Mouse (Mus musculus): ENCODE data around the gene BC107364. TPM values are rescaled to one million over a fixed set of nuclear protein-coding genes. Genes with fewer than 3 reads are reported as not detected.
"Not testable (repeated sequence)": the region's sequence is repeated elsewhere in the genome, so short reads cannot be mapped to it uniquely, and the experiment has no call there.

BC107364 gene
- polyA plus RNA-seq, 1 experiment from 2014 or later = 0.25 TPM

- not testable (repeated sequence) for H3K27me3 ChIP-seq (ENCODE audit: insufficient read depth, low read length); H3K9ac ChIP-seq (replicated peaks; ENCODE audit: low read length); ATAC-seq (ENCODE audit: low FRiP score, low TSS enrichment); H3K4me2 ChIP-seq (replicated peaks; ENCODE audit: low read depth, low read length); H3K4me1 ChIP-seq (ENCODE audit: insufficient read depth, low read length); H3K4me3 ChIP-seq (ENCODE audit: low read length); H3K36me3 ChIP-seq (ENCODE audit: insufficient read depth, low read length); H3K27ac ChIP-seq (ENCODE audit: low read length); H3K9me3 ChIP-seq (ENCODE audit: low read length)
- WGBS = no CpG with 5 or more reads among the region's 48 CpGs
These were observed 6.9 kb upstream of the BC107364 start for GRCm38 (mm10) chr3:96458886-96459439.

DNA sequence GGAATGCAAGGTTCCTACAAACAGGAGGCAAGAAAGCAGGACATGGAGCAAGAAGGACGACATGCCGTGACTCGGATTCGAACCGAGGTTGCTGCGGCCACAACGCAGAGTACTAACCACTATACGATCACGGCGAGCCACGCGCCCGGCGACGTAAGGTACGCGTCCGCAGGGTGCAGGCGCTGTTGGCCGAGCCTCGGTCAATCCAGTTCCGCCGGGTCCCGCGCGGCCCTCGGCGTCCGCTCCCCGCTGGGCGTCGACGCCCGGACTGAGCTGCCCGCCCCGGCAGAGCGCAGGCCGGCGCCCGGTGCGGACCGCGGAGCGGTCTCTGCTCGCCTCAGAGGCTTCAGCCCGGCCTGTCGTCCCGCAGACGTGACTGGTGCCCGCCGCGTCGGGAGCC is 5.9 kb upstream of the BC107364 start:
- WGBS = no CpG with 5 or more reads among the region's 53 CpGs
- H3K4me2 ChIP-seq (replicated peaks; ENCODE audit: low read depth, low read length); H3K9me3 ChIP-seq (ENCODE audit: low read length); H3K27me3 ChIP-seq (ENCODE audit: insufficient read depth, low read length); H3K36me3 ChIP-seq (ENCODE audit: insufficient read depth, low read length); H3K4me1 ChIP-seq (ENCODE audit: insufficient read depth, low read length); H3K9ac ChIP-seq (replicated peaks; ENCODE audit: low read length); H3K27ac ChIP-seq (ENCODE audit: low read length); H3K4me3 ChIP-seq (ENCODE audit: low read length): not testable (repeated sequence)
- ATAC-seq (ENCODE audit: low FRiP score, low TSS enrichment) = peak; percentile 13; the same call in 1 of the 2 replicates

GRCm38 (mm10) chr3:96451181-96451737 is 847 bp downstream of the BC107364 start:
- H3K4me2 ChIP-seq (replicated peaks; ENCODE audit: low read depth, low read length); H3K4me3 ChIP-seq (ENCODE audit: low read length); H3K27ac ChIP-seq (ENCODE audit: low read length); H3K9me3 ChIP-seq (ENCODE audit: low read length); H3K9ac ChIP-seq (replicated peaks; ENCODE audit: low read length); H3K4me1 ChIP-seq (ENCODE audit: insufficient read depth, low read length); ATAC-seq (ENCODE audit: low FRiP score, low TSS enrichment); H3K36me3 ChIP-seq (ENCODE audit: insufficient read depth, low read length): not testable (repeated sequence)
- WGBS = no CpG with 5 or more reads among the region's 50 CpGs
- peaks cover 11% of the 10 kb centered on the region; the same call in 1 of the 2 replicates for H3K27me3 ChIP-seq (ENCODE audit: insufficient read depth, low read length)

- peaks cover 17% of the 10 kb centered on the region; the same call in 1 of the 2 replicates for H3K27me3 ChIP-seq (ENCODE audit: insufficient read depth, low read length)
- not testable (repeated sequence) for H3K27ac ChIP-seq (ENCODE audit: low read length); H3K9me3 ChIP-seq (ENCODE audit: low read length); H3K4me3 ChIP-seq (ENCODE audit: low read length); ATAC-seq (ENCODE audit: low FRiP score, low TSS enrichment); H3K9ac ChIP-seq (replicated peaks; ENCODE audit: low read length); H3K4me1 ChIP-seq (ENCODE audit: insufficient read depth, low read length); H3K4me2 ChIP-seq (replicated peaks; ENCODE audit: low read depth, low read length); H3K36me3 ChIP-seq (ENCODE audit: insufficient read depth, low read length)
- no CpG with 5 or more reads among the region's 10 CpGs for WGBS
These were observed 1.6 kb downstream of the BC107364 start for GRCm38 (mm10) chr3:96450586-96450896.

- H3K4me2 ChIP-seq (replicated peaks; ENCODE audit: low read depth, low read length); H3K4me1 ChIP-seq (ENCODE audit: insufficient read depth, low read length); H3K9ac ChIP-seq (replicated peaks; ENCODE audit: low read length); H3K9me3 ChIP-seq (ENCODE audit: low read length); H3K27ac ChIP-seq (ENCODE audit: low read length); H3K36me3 ChIP-seq (ENCODE audit: insufficient read depth, low read length); H3K4me3 ChIP-seq (ENCODE audit: low read length): not testable (repeated sequence)
- WGBS = no CpG with 5 or more reads among the region's 68 CpGs
- H3K27me3 ChIP-seq (ENCODE audit: insufficient read depth, low read length) = peaks cover 19% of the 10 kb centered on the region
- ATAC-seq (ENCODE audit: low FRiP score, low TSS enrichment) = peak; percentile 93
These were observed 2.1 kb downstream of the BC107364 start for GRCm38 (mm10) chr3:96449762-96450585.

DNA sequence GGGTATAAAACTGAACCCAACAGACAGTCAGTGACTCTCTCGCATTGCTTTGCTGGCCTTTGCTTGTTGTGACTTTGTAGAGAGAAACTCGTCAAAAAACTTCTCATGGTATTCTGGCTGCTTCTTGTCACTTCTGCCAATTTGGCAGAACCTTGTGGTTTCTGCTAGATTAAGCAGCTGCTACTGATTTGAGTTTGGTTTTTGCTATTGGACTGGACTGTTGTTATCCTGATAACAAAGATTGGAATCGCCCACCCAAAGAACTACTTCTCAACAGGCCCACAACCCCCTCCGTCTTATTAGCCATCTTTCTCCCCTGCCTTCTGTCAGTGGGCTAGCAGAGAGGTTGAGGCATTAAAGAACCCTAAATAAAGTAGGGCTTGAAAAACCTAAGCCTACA is 6.7 kb downstream of the BC107364 start:
- H3K36me3 ChIP-seq (ENCODE audit: insufficient read depth, low read length) = no peaks in the 10 kb centered on the region
- no peak overlapping the region for H3K9ac ChIP-seq (replicated peaks; ENCODE audit: low read length)
- 82% methylated on average over 4 of the region's 4 CpGs for WGBS
- no peaks in the 10 kb centered on the region for H3K9me3 ChIP-seq (ENCODE audit: low read length)
- no peak overlapping the region for H3K4me3 ChIP-seq (ENCODE audit: low read length)
- no peak overlapping the region for H3K4me2 ChIP-seq (replicated peaks; ENCODE audit: low read depth, low read length)
- no peaks in the 10 kb centered on the region for H3K4me1 ChIP-seq (ENCODE audit: insufficient read depth, low read length)
- ATAC-seq (ENCODE audit: low FRiP score, low TSS enrichment) = no peak
- peaks cover 57% of the 10 kb centered on the region for H3K27me3 ChIP-seq (ENCODE audit: insufficient read depth, low read length)
- no peak overlapping the region for H3K27ac ChIP-seq (ENCODE audit: low read length)

GRCm38 (mm10) chr3:96440578-96440977 is 11.5 kb downstream of the BC107364 start:
- no peak for ATAC-seq (ENCODE audit: low FRiP score, low TSS enrichment)
- 0% methylated on average over 13 of the region's 13 CpGs for WGBS
- no peaks in the 10 kb centered on the region for H3K4me1 ChIP-seq (ENCODE audit: insufficient read depth, low read length)
- no peak overlapping the region for H3K27ac ChIP-seq (ENCODE audit: low read length)
- H3K4me2 ChIP-seq (replicated peaks; ENCODE audit: low read depth, low read length) = peak overlapping the region; percentile 51
- no peaks in the 10 kb centered on the region for H3K9me3 ChIP-seq (ENCODE audit: low read length)
- H3K36me3 ChIP-seq (ENCODE audit: insufficient read depth, low read length) = no peaks in the 10 kb centered on the region
- H3K27me3 ChIP-seq (ENCODE audit: insufficient read depth, low read length) = peaks cover 91% of the 10 kb centered on the region
- 0 out of 2 replicates have a peak overlapping the region, but pooled peaks have one; percentile 29 for H3K9ac ChIP-seq (replicated peaks; ENCODE audit: low read length)
- H3K4me3 ChIP-seq (ENCODE audit: low read length) = peak overlapping the region; percentile 28

DNA sequence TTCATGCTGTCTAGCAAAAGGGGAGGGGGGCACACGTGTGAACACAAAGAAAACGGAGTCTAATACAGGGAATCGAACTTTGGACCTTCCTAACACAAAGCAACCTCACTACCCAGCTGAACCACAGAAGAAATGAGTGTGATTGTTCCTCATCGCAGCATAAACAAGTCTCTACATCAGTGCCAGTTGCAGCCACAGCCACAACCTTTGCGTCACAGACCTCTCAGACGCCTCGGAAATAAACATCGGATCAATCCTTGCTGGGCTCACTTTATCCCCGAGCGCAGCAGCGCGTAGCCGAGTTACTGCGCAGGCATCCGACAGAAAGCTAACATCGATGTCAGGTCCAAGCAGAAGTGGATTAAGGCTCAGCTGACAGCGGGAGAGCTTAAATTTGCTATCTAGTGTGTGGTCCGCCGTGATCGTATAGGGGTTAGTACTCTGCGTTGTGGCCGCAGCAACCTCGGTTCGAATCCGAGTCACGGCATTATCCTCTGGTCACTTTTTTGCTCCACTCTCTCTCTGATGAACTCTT is 16.5 kb downstream of the BC107364 start:
- Histone ChIP-seq H3K9ac (replicated peaks; ENCODE audit: low read length) (no peak overlapping the region), H3K4me1 (ENCODE audit: insufficient read depth, low read length) (no peaks in the 10 kb centered on the region), H3K36me3 (ENCODE audit: insufficient read depth, low read length) (no peaks in the 10 kb centered on the region), H3K9me3 (ENCODE audit: low read length) (no peaks in the 10 kb centered on the region), H3K4me2 (replicated peaks; ENCODE audit: low read depth, low read length) (peak overlapping the region; percentile 40), H3K27ac (ENCODE audit: low read length) (no peak overlapping the region), H3K27me3 (ENCODE audit: insufficient read depth, low read length) (peaks cover 74% of the 10 kb centered on the region), H3K4me3 (ENCODE audit: low read length) (peak overlapping the region; percentile 36)
- 0 out of 2 replicates have a peak, but pooled peaks have one; percentile 19 for ATAC-seq (ENCODE audit: low FRiP score, low TSS enrichment)
- WGBS = under 1% methylated on average over 26 of the region's 26 CpGs

GRCm38 (mm10) chr3:96432207-96432606 is 19.9 kb downstream of the BC107364 start:
- peaks cover 55% of the 10 kb centered on the region for H3K27me3 ChIP-seq (ENCODE audit: insufficient read depth, low read length)
- WGBS = 34% methylated on average over 3 of the region's 3 CpGs
- H3K4me3 ChIP-seq (ENCODE audit: low read length) = no peak overlapping the region
- H3K27ac ChIP-seq (ENCODE audit: low read length) = no peak overlapping the region
- no peak overlapping the region for H3K4me2 ChIP-seq (replicated peaks; ENCODE audit: low read depth, low read length)
- no peak for ATAC-seq (ENCODE audit: low FRiP score, low TSS enrichment)
- H3K4me1 ChIP-seq (ENCODE audit: insufficient read depth, low read length) = peaks cover 3% of the 10 kb centered on the region; the same call in 1 of the 2 replicates
- no peaks in the 10 kb centered on the region for H3K9me3 ChIP-seq (ENCODE audit: low read length)
- H3K36me3 ChIP-seq (ENCODE audit: insufficient read depth, low read length) = no peaks in the 10 kb centered on the region
- H3K9ac ChIP-seq (replicated peaks; ENCODE audit: low read length) = no peak overlapping the region

DNA sequence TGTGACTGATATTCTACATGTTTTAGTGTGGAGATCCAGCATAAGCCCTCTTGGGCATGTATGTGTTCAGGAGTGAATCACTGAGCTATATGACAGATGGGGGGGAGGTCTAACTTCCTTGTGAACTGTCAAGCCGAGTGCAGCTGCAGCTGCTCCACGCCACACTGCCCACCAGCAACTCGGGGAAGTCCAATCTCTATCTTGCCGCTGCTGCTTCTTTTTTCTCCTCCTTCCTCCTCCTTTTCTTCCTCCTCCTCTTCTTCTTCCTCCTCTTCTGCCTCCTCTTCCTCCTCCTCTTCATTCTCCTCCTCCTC is 22.3 kb downstream of the BC107364 start:
- 64% methylated on average over 4 of the region's 4 CpGs for WGBS

More for the DNA sequence above, 22.3 kb downstream of the BC107364 start:
- Histone ChIP-seq H3K9me3 (ENCODE audit: low read length) (no peaks in the 10 kb centered on the region), H3K9ac (replicated peaks; ENCODE audit: low read length) (no peak overlapping the region), H3K4me3 (ENCODE audit: low read length) (no peak overlapping the region), H3K27me3 (ENCODE audit: insufficient read depth, low read length) (peaks cover 43% of the 10 kb centered on the region), H3K27ac (ENCODE audit: low read length) (no peak overlapping the region), H3K36me3 (ENCODE audit: insufficient read depth, low read length) (no peaks in the 10 kb centered on the region), H3K4me1 (ENCODE audit: insufficient read depth, low read length) (peaks cover 3% of the 10 kb centered on the region; the same call in 1 of the 2 replicates), H3K4me2 (replicated peaks; ENCODE audit: low read depth, low read length) (no peak overlapping the region)
- ATAC-seq (ENCODE audit: low FRiP score, low TSS enrichment) = no peak
